Mouse (Mus musculus): ENCODE data around the gene Mrpl55. TPM values are rescaled to one million over a fixed set of nuclear protein-coding genes. Genes with fewer than 3 reads are reported as not detected.

The Mrpl55 gene
- total RNA-seq, 2 experiments from 2014 or later: 91.5 to 95.2 TPM

DNA sequence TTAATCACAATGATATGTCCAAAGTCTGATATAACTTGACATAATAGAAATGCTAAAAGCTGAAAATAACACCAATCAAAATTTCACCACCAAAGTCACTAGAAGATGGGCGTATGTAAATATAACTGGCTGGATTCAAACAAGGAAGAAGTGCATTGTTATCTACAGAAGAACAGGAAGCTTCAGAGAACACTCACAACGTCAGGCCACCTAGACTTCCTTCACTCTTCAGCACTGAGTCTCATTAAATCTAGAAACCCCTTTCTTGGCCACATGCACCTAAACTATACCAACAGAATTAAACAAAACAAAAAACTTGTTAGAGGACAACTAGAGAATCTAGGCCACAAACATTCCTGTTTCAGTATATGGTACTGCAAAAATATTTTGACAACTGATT is 22.2 kb downstream of the Mrpl55 start:
- intact Hi-C loops (cut with DNase I): loop anchor here (2.0 to 10.0 kb wide), 2 partner anchors 16 to 270 kb away; partner anchors contain the start of genes 2310033P09Rik, Hist3h2a and Trim17
- no peak for DNase-seq

DNA sequence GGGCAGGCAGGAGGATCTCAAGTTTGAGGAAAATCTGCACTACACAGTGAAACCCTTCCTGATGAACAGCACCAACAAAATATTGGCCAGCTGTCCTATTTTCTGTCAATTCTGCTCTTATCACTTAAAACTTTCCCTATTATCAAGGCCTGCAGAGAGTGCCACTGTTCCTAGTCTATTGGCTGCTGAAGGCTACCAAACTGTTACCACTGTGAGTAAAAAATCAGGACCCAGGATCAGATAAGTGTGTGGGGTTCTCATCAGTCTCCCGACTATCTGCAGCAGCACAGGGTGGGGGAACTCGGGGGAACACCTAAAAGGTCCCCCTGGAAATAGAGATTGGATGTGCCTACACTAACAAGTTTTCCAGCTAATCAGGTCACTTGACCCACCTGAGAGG is 22.9 kb downstream of the Mrpl55 start:
- intact Hi-C loops (cut with DNase I): loop anchor here (2.0 to 10.0 kb wide), 2 partner anchors 16 to 270 kb away; partner anchors contain the start of genes 2310033P09Rik, Hist3h2a and Trim17
- DNase-seq: no peak

GRCm38 (mm10) chr11:59226251-59226650 is 24.0 kb downstream of the Mrpl55 start:
- no peak for DNase-seq
- intact Hi-C loops (cut with DNase I): loop anchor here (10.0 kb wide), 1 partner anchor 271 kb away; the partner anchor contains the start of genes Hist3h2a and Trim17

GRCm38 (mm10) chr11:59226787-59227603 is 24.7 kb downstream of the Mrpl55 start:
- intact Hi-C loops (cut with DNase I): loop anchor here (10.0 kb wide), 1 partner anchor 272 kb away; the partner anchor contains the start of genes Hist3h2a and Trim17
- DNase-seq: no peak

DNA sequence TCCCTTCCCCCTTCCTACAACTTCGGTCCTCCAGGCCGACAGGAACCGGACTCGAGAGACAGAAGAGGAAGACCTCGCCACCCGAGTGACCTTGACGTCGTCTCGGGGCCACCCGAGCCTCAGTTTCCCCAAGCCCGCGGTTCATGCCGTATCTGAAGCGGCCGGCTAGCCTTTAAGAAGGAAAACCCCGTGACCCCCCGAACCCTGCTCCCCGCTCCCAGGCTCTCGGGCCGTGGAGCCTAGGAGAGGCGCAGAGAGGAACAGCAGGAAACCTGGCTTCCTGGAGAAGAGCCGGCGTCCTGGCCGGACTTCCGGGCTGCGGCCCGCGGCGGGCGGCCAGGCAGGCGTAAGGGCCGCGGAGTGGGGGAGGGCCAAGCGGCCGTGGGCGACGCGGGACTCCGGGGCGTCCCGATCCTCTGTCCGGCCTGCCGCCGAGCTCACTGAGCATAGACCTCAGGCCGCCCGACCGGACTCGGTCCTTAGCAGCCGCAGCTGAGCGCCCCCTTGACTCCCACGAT is 25.4 kb downstream of the Mrpl55 start:
- DNase-seq: no peak
- intact Hi-C loops (cut with DNase I): loop anchor here (10.0 kb wide), 1 partner anchor 273 kb away; the partner anchor contains the start of genes Hist3h2a and Trim17

GRCm38 (mm10) chr11:59228122-59228953 is 26.1 kb downstream of the Mrpl55 start, which contains the start of gene Arf1:
Arf1 (minus strand) TSS chr11:59228270.
- intact Hi-C loops (cut with DNase I): loop anchor here (10.0 kb wide), 1 partner anchor 274 kb away; the partner anchor contains the start of genes Hist3h2a and Trim17
- DNase-seq: peak; percentile 98

DNA sequence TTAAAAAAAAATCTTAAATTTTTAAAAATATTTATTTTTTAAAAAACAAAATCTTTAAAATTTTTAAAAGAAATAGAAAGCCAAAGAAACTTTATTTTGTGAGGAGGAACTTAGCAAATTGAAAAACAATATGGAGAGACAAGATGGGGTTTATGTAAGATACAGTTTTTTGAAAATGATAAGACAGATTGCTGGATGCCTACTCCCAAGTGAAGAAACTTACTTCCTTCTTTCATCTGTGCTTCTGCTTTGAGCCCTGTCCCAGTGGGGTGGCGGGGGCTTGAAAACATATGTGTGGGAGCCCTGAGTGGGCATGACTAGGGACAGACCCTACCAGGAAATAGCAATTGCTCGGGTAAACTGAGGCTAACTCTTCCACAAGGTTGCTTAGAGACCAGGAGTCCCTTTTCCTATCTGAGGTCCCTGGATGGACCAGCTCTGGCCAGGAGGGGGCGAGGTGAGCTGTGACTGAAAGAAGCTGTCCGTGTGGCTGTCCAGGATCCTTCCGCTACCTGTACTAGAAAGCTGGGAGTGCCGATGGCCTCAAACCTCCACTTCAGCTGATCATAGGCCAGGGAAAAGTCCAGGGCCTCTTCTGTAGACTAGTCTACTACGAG is 28.0 kb downstream of the Mrpl55 start:
- DNase-seq: peak; percentile 62 to 71
- intact Hi-C loops (cut with DNase I): no loop called here

GRCm38 (mm10) chr11:59232797-59233196 is 30.5 kb downstream of the Mrpl55 start:
- intact Hi-C loops (cut with DNase I): no loop called here
- DNase-seq: no peak

DNA sequence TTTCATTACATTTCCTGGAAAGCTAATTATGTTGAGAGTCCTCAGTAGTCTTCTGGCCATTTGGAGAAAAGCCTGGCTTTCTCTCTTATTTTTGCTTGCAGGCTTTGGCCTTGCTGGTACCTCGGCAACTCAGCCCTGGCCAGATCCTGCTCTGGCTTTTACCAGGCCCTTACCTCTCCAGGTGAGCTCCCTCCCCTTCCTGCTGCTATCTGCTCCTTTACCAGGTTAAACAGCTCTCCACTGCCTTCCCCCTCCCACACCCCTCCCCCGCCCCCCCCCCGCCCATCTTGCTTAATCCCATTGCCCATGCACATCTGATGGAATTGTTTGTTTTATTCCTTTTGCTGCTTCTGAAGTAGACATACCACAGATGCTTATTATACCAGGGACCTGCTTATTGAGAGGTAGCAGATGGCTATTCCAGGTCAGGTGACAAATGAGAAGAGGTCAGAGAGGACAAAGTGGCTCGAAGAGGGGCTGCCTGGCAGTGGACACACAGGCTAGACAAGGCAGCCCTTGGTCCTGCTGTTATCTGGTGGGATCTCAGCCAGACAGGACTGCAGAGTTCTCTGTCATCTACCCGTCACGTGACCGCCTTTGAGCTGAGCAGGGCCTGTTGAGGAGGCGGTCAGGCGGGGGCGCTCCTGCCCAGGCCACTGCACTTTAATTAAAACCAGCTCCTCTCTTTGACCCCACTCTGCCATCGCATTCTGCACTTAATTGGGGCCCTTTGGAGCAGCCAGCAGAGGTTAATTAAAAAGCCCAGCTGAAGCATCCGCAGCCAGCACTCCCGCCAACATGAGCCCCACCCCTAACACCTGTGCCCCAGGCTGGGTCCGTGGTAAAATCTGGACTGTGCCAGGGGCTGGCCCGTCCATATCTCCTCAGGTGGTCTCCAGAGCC is 36.5 kb downstream of the Mrpl55 start:
- peak; percentile 63 to 72 for DNase-seq
- intact Hi-C loops (cut with DNase I): loop anchor here (1.0 to 5.0 kb wide), 2 partner anchors 60 to 244 kb away; no protein-coding TSS in a partner anchor

GRCm38 (mm10) chr11:59239428-59239785 is 37.1 kb downstream of the Mrpl55 start:
- DNase-seq: no peak
- intact Hi-C loops (cut with DNase I): loop anchor here (1.0 to 5.0 kb wide), 2 partner anchors 59 to 243 kb away; no protein-coding TSS in a partner anchor

GRCm38 (mm10) chr11:59239796-59240195 is 37.5 kb downstream of the Mrpl55 start:
- no peak for DNase-seq
- intact Hi-C loops (cut with DNase I): loop anchor here (1.0 to 5.0 kb wide), 3 partner anchors 54 to 243 kb away; no protein-coding TSS in a partner anchor

DNA sequence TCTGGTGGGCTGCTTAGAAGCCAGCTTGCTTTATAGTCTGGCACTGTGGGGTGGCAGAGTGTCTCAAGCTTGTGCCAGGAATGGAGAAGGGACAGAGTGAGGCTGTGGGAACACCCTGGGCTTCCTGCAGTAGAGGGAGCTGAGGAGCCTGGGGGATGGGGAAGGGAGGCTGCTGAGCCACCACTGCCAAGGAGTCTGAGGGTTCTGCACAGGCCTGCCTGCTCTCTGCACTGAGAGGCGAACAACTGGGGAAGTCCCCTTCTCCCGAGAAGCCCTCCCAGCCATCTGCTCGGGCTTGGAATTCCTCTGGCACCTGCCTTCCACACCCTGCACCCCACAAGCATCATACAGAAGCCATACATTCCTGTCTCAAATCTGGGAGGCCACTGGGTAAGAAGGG is 39.6 kb downstream of the Mrpl55 start:
- no peak for DNase-seq
- intact Hi-C loops (cut with DNase I): no loop called here

DNA sequence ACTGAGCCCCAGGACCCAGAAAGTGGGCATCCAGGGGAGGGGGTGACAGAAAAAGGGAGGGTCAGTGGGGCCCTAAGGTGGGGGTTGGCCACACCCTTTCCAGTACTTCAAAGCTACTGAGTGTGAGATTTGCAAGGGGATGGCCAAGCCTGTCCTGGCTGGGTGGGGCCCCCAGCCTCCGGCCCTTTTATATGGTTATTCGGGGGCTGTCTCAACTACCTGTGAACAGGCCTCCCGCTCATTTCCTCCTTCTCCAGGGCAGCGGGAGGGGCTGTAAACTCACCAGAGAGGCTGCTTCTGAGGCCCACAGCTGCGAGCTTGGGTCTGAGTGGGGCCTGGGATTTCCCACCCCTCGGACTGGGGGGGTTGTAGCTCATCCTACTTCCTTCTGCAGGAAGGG is 41.6 kb downstream of the Mrpl55 start:
- intact Hi-C loops (cut with DNase I): no loop called here
- DNase-seq: no peak

DNA sequence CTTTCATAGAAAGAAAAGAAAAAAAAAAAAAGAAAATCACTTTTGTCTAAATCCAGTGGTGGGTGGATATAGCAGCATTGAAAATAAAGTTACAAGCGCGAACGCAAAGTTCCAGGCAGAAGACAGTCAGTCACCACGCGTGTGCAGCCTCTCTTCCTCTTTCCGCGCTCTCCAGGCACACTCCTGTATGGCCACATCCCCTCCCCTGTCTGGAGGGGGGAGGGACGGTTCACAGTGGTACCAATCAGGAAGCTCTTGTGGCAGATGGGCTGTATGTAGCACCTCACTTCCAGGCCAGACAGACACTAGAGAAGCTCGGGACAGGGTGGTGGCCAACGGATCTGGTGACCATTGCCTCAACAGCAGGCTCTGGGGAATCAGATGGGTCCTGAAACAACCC is 45.8 kb downstream of the Mrpl55 start:
- DNase-seq: no peak
- intact Hi-C loops (cut with DNase I): no loop called here

Other genes starting within 250 kb of the Mrpl55 start
- gene Hist3h2a, start 247.8 kb upstream of the Mrpl55 start, total RNA-seq (2021): 10 to 100 TPM; 22.0 to 28.0 TPM
- gene Trim17, start 247.8 kb upstream of the Mrpl55 start, total RNA-seq (2021): under 1 TPM; 0.10 to 0.19 TPM
- 10 to 100 TPM; 17.6 to 18.1 TPM for gene Trim11, start 224.4 kb upstream of the Mrpl55 start, total RNA-seq (2021)
- 100 to 1,000 TPM; 506 to 513 TPM for gene Obscn, start 66.1 kb upstream of the Mrpl55 start, total RNA-seq (2021)
- gene Iba57, start 38.7 kb upstream of the Mrpl55 start, total RNA-seq (2021): 10 to 100 TPM; 14.7 to 17.7 TPM
- gene Gjc2, start 19.3 kb upstream of the Mrpl55 start, total RNA-seq (2021): 1 to 10 TPM; 1.1 TPM
- 10 to 100 TPM; 79.4 to 83.8 TPM for gene Guk1, start 10.3 kb upstream of the Mrpl55 start, total RNA-seq (2021)
- 1 to 10 TPM; 7.9 to 8.2 TPM for gene 2310033P09Rik, start 5.8 kb downstream of the Mrpl55 start, total RNA-seq (2021)
- 100 to 1,000 TPM; 273 to 286 TPM for gene Arf1, start 25.8 kb downstream of the Mrpl55 start, total RNA-seq (2021)
- not detected for gene Wnt3a, start 88.3 kb downstream of the Mrpl55 start, total RNA-seq (2021)
- 1 to 10 TPM; 4.9 to 5.6 TPM for gene Wnt9a, start 104.4 kb downstream of the Mrpl55 start, total RNA-seq (2021)
- not detected for gene Prss38, start 173.2 kb downstream of the Mrpl55 start, total RNA-seq (2021)
- 10 to 100 TPM; 10.9 to 12.5 TPM for gene Jmjd4, start 247.6 kb downstream of the Mrpl55 start, total RNA-seq (2021)
- 10 to 100 TPM; 34.0 to 37.5 TPM for gene Snap47, start 248.7 kb downstream of the Mrpl55 start, total RNA-seq (2021)